Mouse (Mus musculus): ENCODE measurements around the gene D7Ertd443e. TPM values are rescaled to one million over a fixed set of nuclear protein-coding genes. Genes with fewer than 3 reads are reported as not detected.

D7Ertd443e gene
- polyA plus RNA-seq, 1 experiment from 2014 or later: 0.13 TPM

- Histone ChIP-seq H3K27ac (ENCODE audit: low read depth, low read length) (no peak overlapping the region), H3K4me2 (no peak overlapping the region), H3K4me3 (ENCODE audit: low read depth, low read length) (no peak overlapping the region), H3K36me3 (ENCODE audit: control insufficient read depth, insufficient read depth, low read length) (no peaks in the 10 kb centered on the region), H3K4me1 (ENCODE audit: control insufficient read depth, insufficient read depth, low read length) (no peaks in the 10 kb centered on the region), H3K9me3 (replicated peaks; ENCODE audit: control insufficient read depth, low read length) (no peaks in the 10 kb centered on the region), H3K9ac (ENCODE audit: low read depth, low read length) (no peak overlapping the region), H3K27me3 (ENCODE audit: control insufficient read depth, insufficient read depth, low read length) (no peaks in the 10 kb centered on the region)
- ATAC-seq (replicated peaks; ENCODE audit: insufficient number of reproducible peaks, low FRiP score, low TSS enrichment): no peak
- 76% methylated on average over 4 of the region's 4 CpGs for WGBS (ENCODE audit: insufficient replicate concordance)
These were observed 113.0 kb downstream of the D7Ertd443e start for GRCm38 (mm10) chr7:134272421-134272820.

GRCm38 (mm10) chr7:134265783-134266182, 119.7 kb downstream of the D7Ertd443e start:
- no peak for ATAC-seq (replicated peaks; ENCODE audit: insufficient number of reproducible peaks, low FRiP score, low TSS enrichment)
- H3K4me3 ChIP-seq (ENCODE audit: low read depth, low read length): no peak overlapping the region
- WGBS (ENCODE audit: insufficient replicate concordance): 77% methylated on average over 4 of the region's 4 CpGs
- no peaks in the 10 kb centered on the region for H3K27me3 ChIP-seq (ENCODE audit: control insufficient read depth, insufficient read depth, low read length)
- no peaks in the 10 kb centered on the region for H3K4me1 ChIP-seq (ENCODE audit: control insufficient read depth, insufficient read depth, low read length)
- no peaks in the 10 kb centered on the region for H3K9me3 ChIP-seq (replicated peaks; ENCODE audit: control insufficient read depth, low read length)
- H3K36me3 ChIP-seq (ENCODE audit: control insufficient read depth, insufficient read depth, low read length): no peaks in the 10 kb centered on the region
- H3K9ac ChIP-seq (ENCODE audit: low read depth, low read length): no peak overlapping the region
- H3K27ac ChIP-seq (ENCODE audit: low read depth, low read length): no peak overlapping the region
- no peak overlapping the region for H3K4me2 ChIP-seq

GRCm38 (mm10) chr7:134263146-134263906, 122.1 kb downstream of the D7Ertd443e start:
- no peak overlapping the region for H3K4me2 ChIP-seq
- no peaks in the 10 kb centered on the region for H3K27me3 ChIP-seq (ENCODE audit: control insufficient read depth, insufficient read depth, low read length)
- no peak overlapping the region for H3K4me3 ChIP-seq (ENCODE audit: low read depth, low read length)
- WGBS (ENCODE audit: insufficient replicate concordance): 43% methylated on average over 4 of the region's 4 CpGs
- no peak; the same call in 1 of the 2 replicates for ATAC-seq (replicated peaks; ENCODE audit: insufficient number of reproducible peaks, low FRiP score, low TSS enrichment)
- H3K9me3 ChIP-seq (replicated peaks; ENCODE audit: control insufficient read depth, low read length): no peaks in the 10 kb centered on the region
- H3K9ac ChIP-seq (ENCODE audit: low read depth, low read length): no peak overlapping the region
- no peaks in the 10 kb centered on the region for H3K4me1 ChIP-seq (ENCODE audit: control insufficient read depth, insufficient read depth, low read length)
- H3K36me3 ChIP-seq (ENCODE audit: control insufficient read depth, insufficient read depth, low read length): no peaks in the 10 kb centered on the region
- H3K27ac ChIP-seq (ENCODE audit: low read depth, low read length): no peak overlapping the region

DNA sequence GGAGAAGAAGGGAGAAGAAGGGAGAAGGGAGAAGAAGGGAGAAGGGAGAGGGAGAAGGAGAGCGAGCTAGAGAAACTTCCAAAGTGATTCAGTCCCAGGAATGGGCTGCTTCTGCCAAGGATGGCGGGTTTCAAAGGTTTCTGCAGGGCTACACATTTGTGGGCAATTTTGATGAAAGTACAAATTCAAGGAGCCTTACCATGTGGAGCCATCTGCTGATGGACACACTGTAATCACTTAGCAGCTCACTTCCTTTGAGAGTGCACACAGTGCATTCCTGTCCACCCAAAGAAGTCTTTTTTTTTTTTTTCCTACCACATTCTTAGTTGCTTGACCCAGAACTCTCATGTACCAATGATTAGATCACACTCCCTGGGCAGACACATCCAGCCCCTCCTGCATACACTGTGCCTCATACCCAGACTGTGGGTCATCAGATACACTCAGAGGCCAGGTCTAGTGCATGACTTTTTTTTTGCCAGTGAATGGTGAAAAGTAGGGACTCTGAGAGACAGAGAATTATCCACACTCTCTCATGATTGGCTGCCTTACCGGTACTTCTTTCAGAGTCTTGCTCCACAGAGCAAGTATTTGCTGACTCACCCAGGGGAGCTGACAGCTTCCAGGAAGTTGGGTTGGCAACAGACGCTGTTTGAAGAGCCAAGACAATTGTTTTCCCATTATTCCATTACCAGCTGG, 124.3 kb downstream of the D7Ertd443e start:
- Histone ChIP-seq H3K4me1 (ENCODE audit: control insufficient read depth, insufficient read depth, low read length) (no peaks in the 10 kb centered on the region), H3K4me2 (no peak overlapping the region), H3K9me3 (replicated peaks; ENCODE audit: control insufficient read depth, low read length) (no peaks in the 10 kb centered on the region), H3K27me3 (ENCODE audit: control insufficient read depth, insufficient read depth, low read length) (no peaks in the 10 kb centered on the region), H3K9ac (ENCODE audit: low read depth, low read length) (no peak overlapping the region), H3K4me3 (ENCODE audit: low read depth, low read length) (no peak overlapping the region), H3K36me3 (ENCODE audit: control insufficient read depth, insufficient read depth, low read length) (no peaks in the 10 kb centered on the region), H3K27ac (ENCODE audit: low read depth, low read length) (no peak overlapping the region)
- 0 out of 2 replicates have a peak, but pooled peaks have one; percentile 52 for ATAC-seq (replicated peaks; ENCODE audit: insufficient number of reproducible peaks, low FRiP score, low TSS enrichment)
- WGBS (ENCODE audit: insufficient replicate concordance): 42% methylated on average over 4 of the region's 4 CpGs

- no peaks in the 10 kb centered on the region for H3K27me3 ChIP-seq (ENCODE audit: control insufficient read depth, insufficient read depth, low read length)
- H3K27ac ChIP-seq (ENCODE audit: low read depth, low read length): no peak overlapping the region
- no peak overlapping the region for H3K9ac ChIP-seq (ENCODE audit: low read depth, low read length)
- H3K36me3 ChIP-seq (ENCODE audit: control insufficient read depth, insufficient read depth, low read length): no peaks in the 10 kb centered on the region
- H3K9me3 ChIP-seq (replicated peaks; ENCODE audit: control insufficient read depth, low read length): no peaks in the 10 kb centered on the region
- ATAC-seq (replicated peaks; ENCODE audit: insufficient number of reproducible peaks, low FRiP score, low TSS enrichment): no peak
- no peaks in the 10 kb centered on the region for H3K4me1 ChIP-seq (ENCODE audit: control insufficient read depth, insufficient read depth, low read length)
- H3K4me2 ChIP-seq: no peak overlapping the region
- no peak overlapping the region for H3K4me3 ChIP-seq (ENCODE audit: low read depth, low read length)
- 77% methylated on average over 7 of the region's 7 CpGs for WGBS (ENCODE audit: insufficient replicate concordance)
These were observed 135.1 kb downstream of the D7Ertd443e start for GRCm38 (mm10) chr7:134250273-134250870.

- ATAC-seq (replicated peaks; ENCODE audit: insufficient number of reproducible peaks, low FRiP score, low TSS enrichment): no peak
These were observed 137.4 kb downstream of the D7Ertd443e start for GRCm38 (mm10) chr7:134248041-134248440.

GRCm38 (mm10) chr7:134246624-134247023, 138.8 kb downstream of the D7Ertd443e start:
- Histone ChIP-seq H3K4me3 (ENCODE audit: low read depth, low read length) (no peak overlapping the region), H3K9me3 (replicated peaks; ENCODE audit: control insufficient read depth, low read length) (no peaks in the 10 kb centered on the region), H3K27me3 (ENCODE audit: control insufficient read depth, insufficient read depth, low read length) (no peaks in the 10 kb centered on the region), H3K9ac (ENCODE audit: low read depth, low read length) (no peak overlapping the region), H3K4me1 (ENCODE audit: control insufficient read depth, insufficient read depth, low read length) (no peaks in the 10 kb centered on the region), H3K36me3 (ENCODE audit: control insufficient read depth, insufficient read depth, low read length) (no peaks in the 10 kb centered on the region), H3K4me2 (no peak overlapping the region), H3K27ac (ENCODE audit: low read depth, low read length) (no peak overlapping the region)
- 47% methylated on average over 5 of the region's 5 CpGs for WGBS (ENCODE audit: insufficient replicate concordance)
- ATAC-seq (replicated peaks; ENCODE audit: insufficient number of reproducible peaks, low FRiP score, low TSS enrichment): no peak

More at GRCm38 (mm10) chr7:134248041-134248440, 137.4 kb downstream of the D7Ertd443e start:
- Histone ChIP-seq H3K4me3 (ENCODE audit: low read depth, low read length) (no peak overlapping the region), H3K27me3 (ENCODE audit: control insufficient read depth, insufficient read depth, low read length) (no peaks in the 10 kb centered on the region), H3K27ac (ENCODE audit: low read depth, low read length) (no peak overlapping the region), H3K36me3 (ENCODE audit: control insufficient read depth, insufficient read depth, low read length) (no peaks in the 10 kb centered on the region), H3K9ac (ENCODE audit: low read depth, low read length) (no peak overlapping the region), H3K9me3 (replicated peaks; ENCODE audit: control insufficient read depth, low read length) (no peaks in the 10 kb centered on the region), H3K4me1 (ENCODE audit: control insufficient read depth, insufficient read depth, low read length) (no peaks in the 10 kb centered on the region), H3K4me2 (no peak overlapping the region)
- WGBS (ENCODE audit: insufficient replicate concordance): 95% methylated on average over 2 of the region's 2 CpGs

- 78% methylated on average over 1 of the region's 1 CpGs for WGBS (ENCODE audit: insufficient replicate concordance)
- H3K4me2 ChIP-seq: no peak overlapping the region
- no peak overlapping the region for H3K4me3 ChIP-seq (ENCODE audit: low read depth, low read length)
- H3K36me3 ChIP-seq (ENCODE audit: control insufficient read depth, insufficient read depth, low read length): no peaks in the 10 kb centered on the region
- no peak for ATAC-seq (replicated peaks; ENCODE audit: insufficient number of reproducible peaks, low FRiP score, low TSS enrichment)
- H3K27ac ChIP-seq (ENCODE audit: low read depth, low read length): no peak overlapping the region
- H3K9ac ChIP-seq (ENCODE audit: low read depth, low read length): no peak overlapping the region
- H3K4me1 ChIP-seq (ENCODE audit: control insufficient read depth, insufficient read depth, low read length): no peaks in the 10 kb centered on the region
- H3K9me3 ChIP-seq (replicated peaks; ENCODE audit: control insufficient read depth, low read length): no peaks in the 10 kb centered on the region; the same call in 1 of the 2 replicates
- no peaks in the 10 kb centered on the region for H3K27me3 ChIP-seq (ENCODE audit: control insufficient read depth, insufficient read depth, low read length)
These were observed 142.7 kb downstream of the D7Ertd443e start for GRCm38 (mm10) chr7:134242773-134243172.
